Mouse (Mus musculus) embryonic fibroblast, embryonic 13.5 days (primary cell): ENCODE measurements around the gene Cdc5l. TPM values are rescaled to one million over a fixed set of nuclear protein-coding genes. Genes with fewer than 3 reads are reported as not detected.

Source experiments
- H3K27ac ChIP-seq: 2 replicates; pipeline ENCODE4 v1.5.1; 2012; ENCODE audit warnings: low read length, control low read depth, inconsistent platforms; ENCODE audit not compliant: insufficient read depth
- H3K4me1 ChIP-seq: 2 replicates; pipeline ENCODE4 v1.6.1; 2011; ENCODE audit warnings: low read length; ENCODE audit not compliant: control insufficient read depth, insufficient read depth
- H3K4me3 ChIP-seq: 2 replicates; pipeline ENCODE4 v1.5.1; 2011; ENCODE audit warnings: mild to moderate bottlenecking, control low read depth, low read length; ENCODE audit not compliant: insufficient read depth
- CTCF ChIP-seq: IDR thresholded peaks from 2 replicates; pipeline ENCODE4 v1.5.1; 2011; ENCODE audit warnings: mild to moderate bottlenecking, control low read depth, low read length, moderate library complexity, borderline replicate concordance; ENCODE audit not compliant: insufficient read depth
- POLR2A ChIP-seq: IDR thresholded peaks from 2 replicates; pipeline ENCODE4 v1.6.1; 2011; ENCODE audit warnings: low read depth, mild to moderate bottlenecking, control low read depth, low read length, moderate library complexity
- polyA plus RNA-seq: library from polyadenylated mRNA; stranded (reverse); fragments of >200 nt; gene quantifications from 2 replicates; pipeline ENCODE4 v1.2.4, GENCODE M21; 2011; ENCODE audit warnings: low read depth; ENCODE audit not compliant: missing spikeins, insufficient read length

Gene Cdc5l
- polyA plus RNA-seq, 1 experiment: 52.1 TPM

GRCm38 (mm10) chr17:45401126-45401905 is 32.2 kb downstream of the Cdc5l start:
- H3K4me3 ChIP-seq: no peak overlapping the region
- no peak for TF ChIP-seq CTCF
- TF ChIP-seq POLR2A: no peak
- H3K4me1 ChIP-seq: peaks cover 23% of the 10 kb centered on the region
- H3K27ac ChIP-seq: peak overlapping the region; percentile 84

GRCm38 (mm10) chr17:45398021-45398420 is 35.5 kb downstream of the Cdc5l start:
- TF ChIP-seq CTCF (no peak), POLR2A (no peak)

GRCm38 (mm10) chr17:45397541-45397940 is 36.0 kb downstream of the Cdc5l start:
- Histone ChIP-seq H3K4me1 (peaks cover 17% of the 10 kb centered on the region), H3K4me3 (no peak overlapping the region), H3K27ac (no peak overlapping the region)
- TF ChIP-seq CTCF: no peak
- no peak for TF ChIP-seq POLR2A

More at GRCm38 (mm10) chr17:45398021-45398420, 35.5 kb downstream of the Cdc5l start:
- Histone ChIP-seq H3K4me3 (no peak overlapping the region), H3K27ac (no peak overlapping the region), H3K4me1 (peaks cover 20% of the 10 kb centered on the region)

- H3K27ac ChIP-seq: no peak overlapping the region
- H3K4me3 ChIP-seq: no peak overlapping the region
- TF ChIP-seq POLR2A: no peak
- no peak for TF ChIP-seq CTCF
- no peaks in the 10 kb centered on the region for H3K4me1 ChIP-seq
Measured at GRCm38 (mm10) chr17:45394612-45395011, 38.9 kb downstream of the Cdc5l start.

GRCm38 (mm10) chr17:45393765-45394164 is 39.8 kb downstream of the Cdc5l start:
- Histone ChIP-seq H3K4me1 (no peaks in the 10 kb centered on the region), H3K27ac (no peak overlapping the region), H3K4me3 (no peak overlapping the region)
- TF ChIP-seq CTCF (no peak), POLR2A (no peak)

GRCm38 (mm10) chr17:45389896-45390295 is 43.6 kb downstream of the Cdc5l start:
- Histone ChIP-seq H3K4me3 (no peak overlapping the region), H3K27ac (no peak overlapping the region), H3K4me1 (no peaks in the 10 kb centered on the region)
- no peak for TF ChIP-seq CTCF
- no peak for TF ChIP-seq POLR2A

- H3K4me1 ChIP-seq: no peaks in the 10 kb centered on the region
- TF ChIP-seq POLR2A (no peak), CTCF (no peak)
- H3K4me3 ChIP-seq: no peak overlapping the region
- H3K27ac ChIP-seq: no peak overlapping the region
Measured at GRCm38 (mm10) chr17:45386986-45387385, 46.6 kb downstream of the Cdc5l start.

GRCm38 (mm10) chr17:45383305-45383704 is 50.2 kb downstream of the Cdc5l start:
- TF ChIP-seq CTCF (no peak), POLR2A (no peak)
- H3K27ac ChIP-seq: no peak overlapping the region

GRCm38 (mm10) chr17:45379271-45379784 is 54.2 kb downstream of the Cdc5l start:
- Histone ChIP-seq H3K4me3 (no peak overlapping the region), H3K4me1 (0 out of 2 replicates have a peak, but pooled peaks cover 5% of the 10 kb centered on the region), H3K27ac (no peak overlapping the region)

More at GRCm38 (mm10) chr17:45383305-45383704, 50.2 kb downstream of the Cdc5l start:
- H3K4me1 ChIP-seq: no peaks in the 10 kb centered on the region
- H3K4me3 ChIP-seq: no peak overlapping the region

GRCm38 (mm10) chr17:45377323-45377722 is 56.2 kb downstream of the Cdc5l start:
- H3K4me1 ChIP-seq: 0 out of 2 replicates have a peak, but pooled peaks cover 5% of the 10 kb centered on the region
- H3K27ac ChIP-seq: no peak overlapping the region
- no peak overlapping the region for H3K4me3 ChIP-seq
- no peak for TF ChIP-seq POLR2A
- no peak for TF ChIP-seq CTCF

More at GRCm38 (mm10) chr17:45379271-45379784, 54.2 kb downstream of the Cdc5l start:
- no peak for TF ChIP-seq POLR2A
- TF ChIP-seq CTCF: no peak
